Mouse (Mus musculus) forebrain, embryonic 10.5 days (tissue): Measurements from ENCODE around the gene Lemd1. TPM values are rescaled to one million over a fixed set of nuclear protein-coding genes. Genes with fewer than 3 reads are reported as not detected.

Experiments
- DNase-seq: peaks from one replicate; pipeline ENCODE4 v3.0.0-alpha.2; 2017; ENCODE audit warnings: low spot score; ENCODE audit errors: extremely low spot score
- H3K27ac ChIP-seq: fragments of 300-500 bp; sonication (generic); 2 replicates; pipeline ENCODE4 v1.5.1; 2016; ENCODE audit warnings: mild to moderate bottlenecking
- H3K27me3 ChIP-seq: fragments of 300-500 bp; sonication (generic); 2 replicates; pipeline ENCODE4 v1.6.1; 2016; ENCODE audit warnings: mild to moderate bottlenecking; ENCODE audit not compliant: poor library complexity, severe bottlenecking
- H3K36me3 ChIP-seq: fragments of 300-500 bp; sonication (generic); replicated peaks from 2 replicates; pipeline ENCODE4 v1.6.1; 2016; ENCODE audit warnings: mild to moderate bottlenecking, moderate library complexity
- H3K4me1 ChIP-seq: fragments of 300-500 bp; sonication (generic); 2 replicates; pipeline ENCODE4 v1.6.1; 2016
- H3K4me3 ChIP-seq: fragments of 300-500 bp; sonication (generic); 2 replicates; pipeline ENCODE4 v1.5.1; 2016; ENCODE audit warnings: mild to moderate bottlenecking, moderate library complexity
- H3K9me3 ChIP-seq: fragments of 300-500 bp; sonication (generic); 2 replicates; pipeline ENCODE4 v1.6.1; 2016; ENCODE audit warnings: mild to moderate bottlenecking, moderate library complexity
- WGBS: fragments of 180-500 bp; shearing (Covaris S2); methylation state at CpG from one replicate; pipeline ENCODE4 v1.1.7; 2016; 5-methylcytosine and 5-hydroxymethylcytosine counted together
- polyA plus RNA-seq: library from polyadenylated mRNA; unstranded; fragments of >200 nt; fragmentation: Nextera tagmentation; extraction: Ambion mirVana; gene quantifications from 2 replicates; pipeline ENCODE4 v1.2.1, GENCODE M21; 2016

Lemd1 gene
- polyA plus RNA-seq, 1 experiment from 2014 or later: 4.2 TPM

DNA sequence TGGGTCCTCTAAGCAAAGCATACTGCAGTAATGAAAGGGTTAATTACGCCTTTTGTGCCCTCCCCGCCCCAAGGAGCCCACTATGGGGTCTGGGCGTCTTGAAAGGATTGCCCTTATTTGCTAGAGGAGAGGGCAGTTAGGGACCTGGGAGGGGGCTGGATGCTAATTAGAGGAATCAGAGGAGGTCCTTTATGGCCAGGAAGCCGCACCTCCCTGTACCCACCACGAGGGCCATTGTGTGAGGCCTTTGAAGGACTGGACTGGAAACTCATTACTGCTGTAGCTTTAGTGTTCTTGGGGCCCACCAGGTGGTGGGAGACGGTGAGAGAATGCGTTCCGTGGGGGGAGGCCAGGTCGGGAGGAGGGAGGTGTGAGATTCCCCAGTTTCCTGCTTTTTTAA lies 6.4 kb downstream of the Lemd1 start:
- peaks cover 100% of the 10 kb centered on the region for H3K4me1 ChIP-seq
- peak; percentile 76 for DNase-seq
- H3K27me3 ChIP-seq: peaks cover 89% of the 10 kb centered on the region
- H3K36me3 ChIP-seq: peaks cover 14% of the 10 kb centered on the region
- WGBS: 2% methylated on average over 9 of the region's 9 CpGs
- H3K4me3 ChIP-seq: peak overlapping the region; percentile 93
- peak overlapping the region; percentile 100 for H3K27ac ChIP-seq
- no peaks in the 10 kb centered on the region for H3K9me3 ChIP-seq

DNA sequence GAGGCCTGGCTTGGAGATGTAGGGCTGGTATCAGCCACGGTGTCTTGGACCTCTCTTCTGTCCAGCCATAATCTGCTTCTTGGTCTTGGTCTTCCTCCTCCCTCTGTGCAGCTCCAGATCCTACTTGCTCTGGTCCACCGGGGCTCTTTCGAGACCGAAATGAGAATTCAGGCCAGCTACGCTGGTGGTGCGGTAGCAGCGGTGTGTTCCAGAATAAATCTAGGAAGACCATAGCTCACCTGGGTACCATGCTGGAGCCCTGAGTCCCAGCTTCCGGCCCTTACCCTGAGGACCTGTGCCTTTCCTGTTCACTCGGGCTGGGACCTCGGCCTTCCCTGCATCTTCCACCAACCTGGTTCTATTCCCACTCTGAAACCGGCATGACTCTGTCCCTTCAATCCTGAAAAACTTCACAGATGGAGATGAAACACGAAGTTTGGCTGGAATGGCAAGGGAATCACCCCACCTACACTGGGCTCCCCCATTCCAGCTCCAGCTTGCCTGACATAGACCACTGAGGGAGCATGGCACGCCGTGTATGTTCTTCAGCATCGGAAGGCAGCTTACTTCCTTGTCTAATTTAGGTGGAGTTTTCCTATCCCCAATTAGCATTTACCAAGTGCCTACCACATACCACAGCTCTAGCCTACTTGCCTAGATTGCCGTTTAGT lies 7.3 kb downstream of the Lemd1 start:
- peaks cover 88% of the 10 kb centered on the region for H3K27me3 ChIP-seq
- H3K27ac ChIP-seq: peak overlapping the region; percentile 100
- H3K4me3 ChIP-seq: peak overlapping the region; percentile 93
- H3K4me1 ChIP-seq: peaks cover 99% of the 10 kb centered on the region
- peaks cover 12% of the 10 kb centered on the region for H3K36me3 ChIP-seq
- DNase-seq: no peak
- 74% methylated on average over 16 of the region's 16 CpGs for WGBS
- no peaks in the 10 kb centered on the region for H3K9me3 ChIP-seq

DNA sequence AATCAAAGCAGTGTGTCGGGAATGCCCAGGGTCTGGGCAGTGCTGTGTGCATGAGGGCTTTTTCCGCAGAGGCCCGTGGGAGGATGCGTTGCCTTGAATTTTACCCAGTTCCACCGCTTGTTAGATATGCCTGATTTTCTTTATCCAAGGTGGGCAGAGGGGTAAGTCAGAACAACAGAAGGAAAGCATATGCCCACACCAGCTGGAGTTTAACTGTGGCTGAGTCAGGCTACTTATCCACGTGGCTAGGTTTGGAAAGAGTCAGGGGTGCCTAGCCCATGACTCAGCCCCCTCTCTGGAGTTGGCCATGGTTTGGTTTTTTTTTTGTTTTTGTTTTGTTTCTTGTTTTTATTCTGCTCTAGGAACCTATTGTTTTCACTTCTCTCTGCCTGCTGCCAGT lies 8.0 kb downstream of the Lemd1 start:
- Histone ChIP-seq H3K27me3 (peaks cover 81% of the 10 kb centered on the region), H3K9me3 (no peaks in the 10 kb centered on the region), H3K4me3 (no peak overlapping the region), H3K36me3 (peaks cover 14% of the 10 kb centered on the region), H3K27ac (peak overlapping the region; percentile 100), H3K4me1 (peaks cover 96% of the 10 kb centered on the region)
- 65% methylated on average over 6 of the region's 6 CpGs for WGBS
- DNase-seq: no peak

DNA sequence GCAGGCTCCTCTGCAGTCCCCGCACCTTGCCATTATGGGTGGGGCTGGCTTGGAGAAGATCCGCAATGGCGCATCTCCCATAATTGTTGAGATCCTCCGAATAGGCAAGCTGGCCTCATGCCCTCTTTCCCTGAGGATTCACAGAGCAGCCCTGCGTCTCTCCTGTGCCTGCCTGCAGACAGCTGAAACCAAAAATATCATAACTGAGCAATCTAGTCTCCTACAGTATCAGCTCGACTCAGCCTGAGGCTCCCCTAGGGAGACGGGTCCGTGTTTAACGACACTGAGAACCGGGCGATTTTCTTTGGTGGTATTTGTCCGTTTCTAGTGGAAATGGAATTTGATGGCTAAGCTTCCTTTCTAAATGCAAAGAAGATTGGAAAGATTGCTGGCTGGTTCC lies 8.7 kb downstream of the Lemd1 start:
- H3K36me3 ChIP-seq: peaks cover 17% of the 10 kb centered on the region
- H3K4me3 ChIP-seq: peak overlapping the region; percentile 41
- no peaks in the 10 kb centered on the region for H3K9me3 ChIP-seq
- H3K4me1 ChIP-seq: peaks cover 94% of the 10 kb centered on the region
- H3K27ac ChIP-seq: peak overlapping the region; percentile 100
- DNase-seq: no peak
- 7% methylated on average over 12 of the region's 12 CpGs for WGBS
- H3K27me3 ChIP-seq: peaks cover 75% of the 10 kb centered on the region

DNA sequence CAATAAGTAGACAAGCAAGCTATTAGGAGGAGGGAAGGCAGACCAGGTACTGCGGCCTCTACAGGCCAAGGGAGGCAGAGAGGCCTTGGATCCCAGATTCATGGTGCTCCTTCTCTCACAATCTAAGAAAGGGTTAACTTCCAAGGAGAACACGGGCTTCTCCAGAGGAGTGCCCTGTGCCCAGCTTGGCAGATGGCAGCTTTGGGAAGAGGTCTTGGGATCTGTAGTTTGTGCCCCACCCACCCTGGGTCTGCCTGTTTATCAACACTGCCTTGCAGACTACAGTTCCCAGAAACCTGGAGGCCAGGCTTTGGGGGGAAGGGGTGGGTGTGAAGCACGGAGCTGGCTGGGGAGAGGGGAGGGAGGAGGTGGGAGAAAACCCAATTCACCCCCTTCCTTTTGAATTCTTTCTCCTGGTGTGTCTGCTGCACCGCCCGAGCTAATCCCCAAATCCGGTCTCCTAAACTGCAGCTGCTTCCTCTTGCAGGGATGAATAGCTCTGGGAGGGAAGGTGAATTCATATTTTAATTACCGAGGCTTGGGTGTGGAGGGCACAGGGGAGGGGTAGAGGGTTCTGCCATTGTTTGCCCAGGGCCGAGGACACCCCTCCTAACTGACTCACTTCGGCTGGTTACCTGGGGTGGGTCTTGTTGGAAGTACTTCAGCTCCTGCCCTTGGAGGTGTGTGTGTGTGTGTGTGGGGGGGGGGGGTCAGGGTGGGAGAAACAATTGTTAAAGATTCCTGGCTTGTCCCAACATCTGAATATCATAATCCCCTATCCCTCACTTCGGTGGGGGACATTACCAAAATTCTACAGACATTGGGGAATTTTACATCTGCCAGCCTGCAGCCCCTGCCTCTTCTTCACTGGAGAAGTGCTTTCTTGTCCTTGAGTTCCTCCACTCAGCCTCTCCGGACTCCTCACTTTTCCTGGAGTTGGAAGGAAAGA lies 9.6 kb downstream of the Lemd1 start:
- Histone ChIP-seq H3K27me3 (peaks cover 68% of the 10 kb centered on the region), H3K27ac (peak overlapping the region; percentile 100), H3K9me3 (no peaks in the 10 kb centered on the region), H3K4me3 (peak overlapping the region; percentile 41), H3K36me3 (peaks cover 18% of the 10 kb centered on the region), H3K4me1 (peaks cover 94% of the 10 kb centered on the region)
- 5% methylated on average over 11 of the region's 11 CpGs for WGBS
- peak; percentile 81 for DNase-seq

DNA sequence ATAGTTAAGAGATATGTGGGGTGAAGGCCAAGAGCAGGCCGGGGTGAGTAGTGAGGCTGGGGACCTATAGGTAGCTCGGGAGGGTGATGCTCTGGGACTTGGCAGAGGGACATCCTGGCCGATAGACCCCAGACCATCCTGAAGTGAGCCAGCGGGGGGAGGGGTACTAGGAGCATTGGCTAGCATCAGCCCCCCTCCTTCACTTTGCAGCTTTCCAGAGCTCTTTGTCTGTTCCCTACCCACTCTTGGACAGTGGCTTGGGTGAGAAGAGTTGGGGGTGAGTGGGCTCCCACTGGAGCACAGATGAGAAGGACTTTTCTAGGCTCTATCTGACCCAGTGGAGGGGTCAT lies 10.3 kb downstream of the Lemd1 start:
- 20% methylated on average over 4 of the region's 4 CpGs for WGBS
- Histone ChIP-seq H3K27me3 (peaks cover 63% of the 10 kb centered on the region), H3K36me3 (peaks cover 18% of the 10 kb centered on the region), H3K4me3 (peak overlapping the region; percentile 41), H3K27ac (peak overlapping the region; percentile 100), H3K4me1 (peaks cover 92% of the 10 kb centered on the region), H3K9me3 (no peaks in the 10 kb centered on the region)
- no peak for DNase-seq

DNA sequence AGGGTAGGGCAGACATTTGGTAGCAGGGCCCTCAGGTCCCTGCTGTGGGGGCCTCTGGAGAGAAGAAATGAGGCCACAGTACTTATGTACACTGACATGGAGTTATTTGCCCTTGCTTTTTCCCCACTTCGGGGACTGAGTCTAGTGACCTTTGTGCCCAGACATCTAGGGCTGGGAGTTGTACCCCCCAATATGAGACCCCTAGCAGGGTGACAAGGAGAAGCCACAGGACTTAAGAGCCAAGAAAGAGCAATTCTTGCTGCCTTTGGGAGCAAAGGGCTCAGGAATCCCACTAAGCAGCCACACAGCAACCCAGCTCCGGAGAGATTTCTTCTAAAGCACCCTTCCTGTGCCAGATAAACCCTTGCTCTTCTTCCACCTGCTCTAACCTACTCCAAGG lies 10.7 kb downstream of the Lemd1 start:
- H3K27me3 ChIP-seq: peaks cover 58% of the 10 kb centered on the region
- 61% methylated on average over 2 of the region's 2 CpGs for WGBS
- no peaks in the 10 kb centered on the region for H3K9me3 ChIP-seq
- peaks cover 18% of the 10 kb centered on the region for H3K36me3 ChIP-seq
- peaks cover 89% of the 10 kb centered on the region for H3K4me1 ChIP-seq
- peak overlapping the region; percentile 100 for H3K27ac ChIP-seq
- H3K4me3 ChIP-seq: peak overlapping the region; percentile 41; the same call in 1 of the 2 replicates
- no peak for DNase-seq

DNA sequence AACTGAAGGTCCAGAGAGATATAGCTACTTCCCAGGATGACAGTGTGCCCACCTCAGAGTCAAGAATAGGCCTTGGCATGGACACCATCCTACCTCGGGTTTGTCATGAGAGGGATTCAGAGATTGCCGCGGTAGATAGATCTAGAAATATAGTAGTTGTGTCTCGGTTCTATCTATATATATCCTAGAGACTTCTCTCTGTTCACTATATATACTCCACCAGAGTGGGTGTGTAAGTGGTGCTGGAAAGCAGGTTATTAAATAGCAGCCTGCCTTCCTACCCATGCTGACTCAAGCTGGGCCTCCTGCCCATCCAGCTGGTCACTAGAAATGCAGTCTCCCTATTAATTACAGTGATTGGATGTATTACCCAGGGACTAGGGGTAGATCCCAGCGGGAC lies 11.5 kb downstream of the Lemd1 start:
- H3K4me1 ChIP-seq: peaks cover 89% of the 10 kb centered on the region
- no peak overlapping the region for H3K4me3 ChIP-seq
- peak overlapping the region; percentile 100; the same call in 1 of the 2 replicates for H3K27ac ChIP-seq
- 92% methylated on average over 5 of the region's 5 CpGs for WGBS
- H3K9me3 ChIP-seq: no peaks in the 10 kb centered on the region
- peaks cover 50% of the 10 kb centered on the region for H3K27me3 ChIP-seq
- H3K36me3 ChIP-seq: peaks cover 18% of the 10 kb centered on the region
- DNase-seq: no peak

DNA sequence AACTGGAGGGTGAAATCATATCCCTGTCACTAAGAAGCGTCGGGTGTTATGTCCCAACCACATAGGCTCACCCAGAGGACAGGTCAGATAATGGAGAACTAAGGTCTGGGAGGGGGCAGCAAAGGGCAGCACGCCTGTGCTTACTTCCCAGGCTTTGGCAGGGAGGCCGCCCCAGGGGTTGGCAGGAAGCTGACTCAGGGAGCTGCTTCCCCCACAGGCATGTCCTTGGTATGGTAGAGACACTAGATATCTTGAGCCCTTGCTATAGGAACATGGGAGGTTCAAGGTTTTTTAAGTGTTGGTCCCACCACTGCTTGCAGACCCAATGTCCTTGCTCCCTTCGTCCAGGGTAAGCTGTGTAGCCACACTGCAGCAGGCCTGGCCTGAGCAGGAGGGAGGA lies 14.7 kb downstream of the Lemd1 start:
- no peak overlapping the region for H3K4me3 ChIP-seq
- peaks cover 52% of the 10 kb centered on the region for H3K27me3 ChIP-seq
- 69% methylated on average over 5 of the region's 5 CpGs for WGBS
- no peak for DNase-seq
- H3K4me1 ChIP-seq: peaks cover 89% of the 10 kb centered on the region
- peak overlapping the region; percentile 8; the same call in 1 of the 2 replicates for H3K27ac ChIP-seq
- H3K9me3 ChIP-seq: no peaks in the 10 kb centered on the region
- peaks cover 12% of the 10 kb centered on the region for H3K36me3 ChIP-seq

DNA sequence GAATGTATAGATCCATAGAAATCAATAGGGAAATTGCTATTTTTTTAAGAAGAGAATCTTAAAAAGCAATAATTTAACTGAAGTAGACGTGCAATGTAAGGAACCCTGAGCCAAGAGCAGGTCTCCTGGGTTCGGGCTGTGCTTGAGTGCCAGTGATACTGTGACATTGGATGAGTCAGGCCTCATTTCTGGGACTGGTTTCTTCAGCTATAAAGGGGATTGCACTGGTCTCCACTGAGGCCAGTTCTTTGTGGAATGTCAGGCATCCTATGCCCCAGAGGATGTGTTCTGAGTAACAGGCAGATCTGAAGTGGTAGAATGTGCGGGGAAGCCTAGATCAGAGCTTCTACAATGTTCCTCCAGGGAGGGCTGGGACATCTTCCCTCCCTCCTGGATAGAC lies 15.6 kb downstream of the Lemd1 start:
- H3K9me3 ChIP-seq: no peaks in the 10 kb centered on the region
- H3K27me3 ChIP-seq: peaks cover 54% of the 10 kb centered on the region
- peaks cover 12% of the 10 kb centered on the region for H3K36me3 ChIP-seq
- no peak for DNase-seq
- peaks cover 87% of the 10 kb centered on the region for H3K4me1 ChIP-seq
- H3K27ac ChIP-seq: 0 out of 2 replicates have a peak overlapping the region, but pooled peaks have one; percentile 30
- 89% methylated on average over 3 of the region's 3 CpGs for WGBS
- H3K4me3 ChIP-seq: no peak overlapping the region

DNA sequence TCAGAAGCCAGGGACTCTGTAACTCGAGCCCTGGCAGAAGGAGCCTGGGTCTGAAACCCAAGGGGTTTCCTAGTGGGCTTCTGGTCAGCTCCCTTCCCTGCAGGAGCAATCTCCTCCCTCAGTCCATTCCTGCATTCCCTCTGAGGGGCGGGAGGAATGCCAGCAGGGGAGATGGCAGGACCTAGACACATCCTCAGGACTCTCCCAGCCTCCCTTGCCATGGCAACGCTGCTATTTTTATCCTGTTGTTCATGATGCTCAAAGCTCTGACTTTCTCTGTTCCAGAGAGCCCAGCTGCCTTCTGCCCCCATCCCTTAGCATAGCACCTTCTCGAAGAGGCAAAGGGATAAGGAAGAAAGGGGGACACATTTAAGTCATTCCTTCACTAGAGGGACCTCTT lies 16.9 kb downstream of the Lemd1 start:
- Histone ChIP-seq H3K27ac (peak overlapping the region; percentile 30), H3K4me1 (peaks cover 87% of the 10 kb centered on the region), H3K36me3 (peaks cover 12% of the 10 kb centered on the region), H3K9me3 (no peaks in the 10 kb centered on the region), H3K4me3 (no peak overlapping the region), H3K27me3 (peaks cover 51% of the 10 kb centered on the region)
- 21% methylated on average over 4 of the region's 4 CpGs for WGBS
- peak; percentile 37 for DNase-seq

DNA sequence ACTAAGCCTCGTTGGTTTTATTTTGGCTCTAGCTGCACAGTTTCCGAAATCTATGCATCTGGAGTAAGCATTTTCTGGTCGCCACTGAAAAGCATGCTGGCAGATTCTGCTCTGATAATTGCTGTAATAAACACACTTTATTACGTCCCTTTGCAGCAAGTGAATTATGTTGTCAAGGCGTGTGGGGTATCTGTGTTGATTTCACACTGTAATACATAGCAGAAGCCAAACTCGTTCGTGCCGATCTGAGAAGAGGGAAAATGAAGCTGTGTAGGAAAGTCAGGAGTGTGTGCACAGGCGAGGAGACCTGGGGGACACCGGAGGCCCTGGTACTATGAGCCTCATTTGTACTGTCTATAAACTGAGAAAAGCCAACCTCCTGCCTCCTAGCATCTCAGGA lies 18.2 kb downstream of the Lemd1 start:
- WGBS: 85% methylated on average over 10 of the region's 10 CpGs
- no peak overlapping the region for H3K27ac ChIP-seq
- peaks cover 55% of the 10 kb centered on the region for H3K27me3 ChIP-seq
- no peak overlapping the region for H3K4me3 ChIP-seq
- H3K4me1 ChIP-seq: peaks cover 83% of the 10 kb centered on the region
- DNase-seq: no peak
- no peaks in the 10 kb centered on the region for H3K9me3 ChIP-seq
- H3K36me3 ChIP-seq: peaks cover 6% of the 10 kb centered on the region

DNA sequence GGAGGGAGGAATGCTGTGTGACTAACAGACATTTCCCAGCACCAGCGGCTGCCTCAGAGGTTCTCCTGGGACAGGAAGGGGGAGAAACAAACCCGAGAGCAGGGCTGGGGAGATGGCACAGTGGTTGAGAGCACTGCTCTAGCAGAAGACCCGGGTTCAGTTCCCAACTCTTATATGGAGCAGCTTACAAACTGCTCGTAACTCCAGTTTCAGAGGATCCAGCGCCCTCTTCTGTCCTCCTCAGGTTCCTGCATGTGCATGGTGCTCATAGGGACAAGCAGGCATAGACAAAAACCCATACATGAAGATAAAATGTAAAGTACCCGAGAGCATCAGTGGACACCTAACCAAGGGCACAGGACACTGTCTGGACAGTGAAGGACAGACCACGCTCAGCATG lies 19.7 kb downstream of the Lemd1 start:
- DNase-seq: peak; percentile 36
- peaks cover 59% of the 10 kb centered on the region for H3K27me3 ChIP-seq
- no peaks in the 10 kb centered on the region for H3K36me3 ChIP-seq
- peaks cover 74% of the 10 kb centered on the region for H3K4me1 ChIP-seq
- 25% methylated on average over 7 of the region's 7 CpGs for WGBS
- H3K4me3 ChIP-seq: no peak overlapping the region
- no peaks in the 10 kb centered on the region for H3K9me3 ChIP-seq
- no peak overlapping the region for H3K27ac ChIP-seq
